Mouse (Mus musculus) telencephalon, adult 2 months (tissue): Measurements from ENCODE around the gene Apbb2.
A peak's percentile ranks its signal among the peaks of the same experiment; 100 is the strongest.

Source experiments
- DNase-seq: peaks from one replicate; pipeline ENCODE4 v3.0.0-alpha.2; 2011; ENCODE audit warnings: low read depth, low spot score

The Apbb2 gene

GRCm38 (mm10) chr5:66549691-66550090, 68.9 kb downstream of the Apbb2 start:
- no peak for DNase-seq

GRCm38 (mm10) chr5:66546969-66547511, 71.5 kb downstream of the Apbb2 start:
- no peak for DNase-seq

DNA sequence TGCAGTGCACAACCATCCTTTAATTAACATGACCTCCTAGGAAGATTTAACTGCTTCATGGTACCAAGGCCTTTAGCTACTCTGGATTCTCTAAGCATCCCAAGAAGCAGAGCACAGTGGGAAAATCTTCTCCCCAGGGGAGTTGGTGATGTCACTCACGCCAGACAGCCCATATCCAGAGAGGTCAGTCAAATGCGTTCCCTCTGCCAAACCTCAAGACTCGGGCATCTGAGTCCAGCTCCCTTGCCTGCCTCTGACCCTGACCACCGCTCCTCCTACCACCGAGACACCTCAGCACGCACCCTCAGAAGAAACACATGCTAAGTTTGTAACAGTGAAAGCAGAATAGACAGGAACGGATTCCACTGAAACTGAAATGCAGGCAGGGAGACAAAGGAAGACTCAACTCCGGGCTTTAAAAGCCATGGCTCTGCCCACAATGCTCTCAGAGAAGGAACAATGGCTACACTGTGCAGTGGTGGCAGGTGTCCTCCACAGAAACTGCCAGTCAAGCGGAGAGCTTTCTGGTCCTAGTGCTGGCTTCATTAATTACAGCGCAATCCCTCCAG, 72.9 kb downstream of the Apbb2 start:
- DNase-seq: peak; percentile 46

- DNase-seq: no peak
Observed at GRCm38 (mm10) chr5:66543761-66544160, 74.8 kb downstream of the Apbb2 start.

GRCm38 (mm10) chr5:66543344-66543743, 75.2 kb downstream of the Apbb2 start:
- no peak for DNase-seq

DNA sequence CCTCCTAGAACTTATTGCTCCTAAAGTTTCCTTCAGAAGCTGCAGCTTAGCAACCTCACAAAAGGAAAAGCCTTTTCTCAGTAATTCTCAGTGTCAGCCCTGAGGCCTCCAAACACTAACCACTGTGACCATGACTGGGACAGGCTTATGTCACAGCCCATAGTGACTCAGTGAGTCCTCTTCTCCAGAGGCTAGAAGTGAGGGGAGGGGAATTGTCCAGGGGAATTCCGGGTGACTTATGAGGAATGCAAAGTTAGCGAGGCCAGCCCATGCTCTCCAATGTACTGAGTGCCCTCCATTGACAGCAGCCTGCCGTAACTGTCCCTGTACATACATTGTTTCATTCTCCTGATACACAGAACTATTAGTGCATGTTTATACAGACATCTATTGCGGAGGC, 76.1 kb downstream of the Apbb2 start:
- no peak for DNase-seq

DNA sequence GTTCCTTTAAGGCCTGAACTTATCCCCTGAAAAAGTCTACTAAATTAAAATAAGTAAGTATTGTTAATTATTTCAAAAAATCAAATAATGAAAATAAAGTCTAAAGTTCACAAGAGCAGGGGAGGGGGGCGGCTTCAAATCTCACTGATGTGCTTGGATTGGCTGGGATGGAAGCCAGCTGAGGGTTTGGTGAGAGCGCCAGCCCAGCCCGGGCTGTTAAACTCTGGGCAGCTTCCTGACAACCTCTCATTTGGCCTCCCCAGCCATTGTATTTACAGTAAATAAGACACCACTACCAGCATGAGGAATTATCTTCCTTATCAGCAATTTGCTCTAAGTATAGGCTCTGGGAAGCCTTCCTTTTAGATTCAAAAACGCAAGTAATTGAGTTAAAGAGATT, 77.2 kb downstream of the Apbb2 start:
- no peak for DNase-seq

GRCm38 (mm10) chr5:66540246-66540645, 78.3 kb downstream of the Apbb2 start:
- no peak for DNase-seq

DNA sequence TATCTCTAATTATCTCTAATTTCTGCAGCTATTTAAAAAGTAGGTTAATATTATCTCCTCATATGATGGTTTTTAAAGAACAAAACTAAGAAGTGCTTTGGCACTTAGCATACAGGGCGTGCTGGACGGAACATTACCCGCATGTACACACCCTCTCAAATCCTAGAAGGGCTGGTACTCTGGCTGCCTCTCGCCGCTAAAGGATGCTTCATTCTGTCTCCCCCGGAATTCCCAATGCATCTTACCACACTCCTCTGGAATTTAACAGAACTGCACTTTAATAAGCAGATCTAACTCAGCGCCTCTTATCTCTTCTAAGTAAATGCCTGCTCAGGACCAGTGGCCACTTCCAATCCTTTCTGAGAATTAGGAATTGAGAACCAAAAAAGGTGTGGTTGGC, 80.8 kb downstream of the Apbb2 start:
- DNase-seq: no peak

DNA sequence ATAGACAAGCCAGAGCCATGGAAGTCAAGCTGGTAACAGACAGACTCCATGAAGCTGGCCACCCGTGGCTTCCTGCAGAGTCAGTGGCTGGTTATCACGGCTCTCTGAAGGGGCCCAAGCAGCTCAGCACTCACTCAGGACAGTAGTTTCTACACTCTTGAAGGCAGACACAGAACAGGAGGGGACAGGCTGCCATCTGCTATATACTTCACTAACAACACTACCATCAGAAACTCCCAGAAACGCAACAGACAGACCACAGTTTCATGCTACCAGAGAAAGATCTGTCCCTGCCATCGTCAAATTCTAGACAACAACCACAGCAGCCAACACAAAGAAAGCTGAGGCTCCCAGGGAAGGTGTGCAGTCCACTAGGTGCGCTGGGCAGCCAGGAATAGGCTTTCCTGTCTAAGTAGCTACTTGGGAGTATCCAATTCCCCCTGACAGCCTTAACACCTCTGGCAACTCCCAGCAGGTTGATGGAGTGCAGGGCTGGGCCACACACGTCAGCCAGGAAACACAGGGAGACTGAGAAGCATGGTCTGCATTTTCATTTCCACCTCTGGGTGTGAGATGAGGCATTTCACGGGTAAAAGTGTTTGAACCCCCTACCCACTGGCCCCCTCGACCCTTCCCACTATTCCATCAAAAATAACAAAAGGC, 81.8 kb downstream of the Apbb2 start:
- no peak for DNase-seq

- no peak for DNase-seq
Observed at GRCm38 (mm10) chr5:66535566-66536236, 82.9 kb downstream of the Apbb2 start.

- DNase-seq: no peak
Observed at GRCm38 (mm10) chr5:66533711-66534425, 84.7 kb downstream of the Apbb2 start.

DNA sequence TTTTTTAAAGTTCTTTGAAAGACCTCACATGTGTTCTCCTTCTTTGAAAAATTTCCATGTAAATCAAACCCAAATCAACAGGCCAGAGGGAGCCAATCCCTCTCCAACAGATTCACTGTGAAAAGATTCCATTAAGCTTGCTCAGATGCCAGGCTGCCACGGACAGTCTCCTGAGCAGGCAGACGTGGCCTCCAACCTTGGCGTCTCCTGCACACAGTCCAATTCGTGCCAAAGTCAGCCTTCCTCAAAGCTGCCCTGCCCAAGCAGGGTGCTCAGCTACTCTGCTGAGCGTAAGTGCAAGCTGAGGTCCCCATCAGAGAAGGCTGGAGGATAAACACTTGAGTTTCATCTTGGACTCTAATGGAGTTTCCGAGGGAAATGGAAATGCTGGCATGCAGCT, 85.8 kb downstream of the Apbb2 start:
- no peak for DNase-seq

DNA sequence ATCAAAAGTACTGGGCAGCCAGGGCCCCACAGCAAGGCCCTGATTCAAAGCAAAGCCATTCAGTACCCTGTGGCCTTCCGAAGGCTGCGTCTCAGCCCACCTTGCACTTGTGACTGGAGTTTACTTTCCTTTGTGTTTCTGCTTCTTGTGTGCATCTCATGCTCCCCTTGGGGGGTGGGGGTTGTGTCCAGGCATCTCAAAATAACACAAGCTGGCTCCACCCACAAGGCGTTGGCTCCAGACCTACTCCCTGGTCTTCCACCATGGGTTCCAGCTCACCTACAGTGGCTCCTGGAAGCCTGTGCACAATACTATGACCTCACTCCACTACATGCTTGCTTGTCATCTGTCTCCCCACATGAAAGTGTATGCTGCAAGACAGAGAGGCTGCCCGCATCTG, 88.2 kb downstream of the Apbb2 start:
- no peak for DNase-seq

- no peak for DNase-seq
Observed at GRCm38 (mm10) chr5:66529631-66530030, 89.0 kb downstream of the Apbb2 start.

DNA sequence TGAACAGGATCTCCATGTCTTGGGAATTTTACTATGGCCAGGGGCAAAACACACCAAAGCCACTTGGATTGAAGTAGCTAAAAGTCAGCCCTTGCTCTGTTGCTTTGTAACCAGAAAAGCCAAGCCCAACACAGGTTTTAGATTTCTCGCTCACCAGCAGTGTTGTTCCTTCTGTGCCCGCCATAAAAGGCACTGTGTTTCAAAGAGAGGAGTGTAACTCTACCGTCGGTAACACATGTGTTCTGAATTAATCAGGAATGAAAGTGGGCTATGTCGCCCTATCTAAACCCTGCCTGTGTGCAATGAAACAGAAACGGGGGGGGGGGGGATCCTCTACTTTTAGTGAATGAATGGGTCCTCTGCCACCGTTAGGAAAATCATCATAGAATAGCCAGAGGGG, 90.0 kb downstream of the Apbb2 start:
- no peak for DNase-seq

DNA sequence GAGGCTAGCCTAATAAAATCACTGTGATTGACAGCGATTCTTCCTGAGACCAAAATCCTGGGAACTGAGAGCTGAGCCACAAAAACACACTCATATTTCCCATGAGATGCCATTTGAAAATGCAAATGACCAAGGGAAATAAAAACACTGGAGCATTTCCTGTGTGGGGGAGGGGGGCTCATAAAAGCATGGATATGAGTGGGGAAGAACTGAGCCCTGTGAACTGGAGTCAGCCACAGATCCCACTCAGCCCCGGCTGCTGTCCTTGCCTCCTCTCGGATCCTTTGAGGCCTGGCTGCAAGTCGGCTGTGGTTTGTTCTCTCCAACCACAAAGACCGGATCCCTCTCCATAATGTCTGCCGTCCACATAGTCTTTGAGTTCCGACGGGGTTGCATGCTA, 91.5 kb downstream of the Apbb2 start:
- DNase-seq: no peak

- DNase-seq: no peak
Observed at GRCm38 (mm10) chr5:66525002-66525401, 93.6 kb downstream of the Apbb2 start.

DNA sequence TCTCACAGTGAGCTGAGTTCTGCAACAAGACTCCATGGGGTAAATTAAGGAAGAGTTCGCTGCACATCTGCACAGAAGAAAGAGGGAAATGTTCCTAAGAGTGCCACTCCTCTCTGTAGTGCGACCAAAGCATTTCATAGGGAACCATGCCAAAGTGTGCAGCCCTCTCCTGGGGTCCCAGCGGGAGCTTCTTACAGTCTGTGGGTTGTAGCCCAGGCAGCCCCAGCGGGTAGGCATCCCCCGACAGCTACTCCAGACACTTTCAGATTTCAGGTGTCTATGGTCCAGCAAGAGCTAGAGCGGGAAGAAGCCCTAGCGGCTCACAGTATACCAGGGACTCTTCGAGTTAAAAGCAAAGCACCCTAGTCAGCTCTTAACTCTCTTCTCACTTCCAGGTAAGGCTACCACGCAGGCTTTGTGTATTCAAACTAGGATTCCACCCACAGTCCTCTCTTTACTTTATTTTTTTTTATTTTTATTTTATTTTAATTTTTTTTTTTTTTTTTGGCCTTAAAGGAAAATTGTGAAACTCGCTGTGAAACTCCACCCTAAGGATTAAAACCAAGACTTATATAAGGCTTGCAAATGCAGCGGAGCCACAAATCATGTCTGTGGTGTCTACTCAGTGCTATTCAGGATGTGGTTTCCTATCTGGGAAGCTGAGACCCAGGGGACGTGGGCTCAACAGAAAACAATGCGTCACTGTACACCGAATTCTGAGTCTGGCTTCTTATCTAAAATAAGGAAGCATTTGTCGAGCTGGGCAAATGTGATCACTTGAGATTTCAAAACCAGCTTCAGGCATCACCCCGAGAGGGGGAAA, 94.7 kb downstream of the Apbb2 start:
- DNase-seq: peak; percentile 52

- DNase-seq: no peak
Observed at GRCm38 (mm10) chr5:66521250-66521649, 97.3 kb downstream of the Apbb2 start.

- DNase-seq: no peak
Observed at GRCm38 (mm10) chr5:66519511-66519910, 99.1 kb downstream of the Apbb2 start.
